Mouse (Mus musculus) cerebellum, adult 9-10 months (tissue): ENCODE data around the gene Zfp811.

ENCODE experiments used
- DNase-seq: peaks from one replicate; pipeline ENCODE4 v3.0.0; 2022

Zfp811 gene

DNA sequence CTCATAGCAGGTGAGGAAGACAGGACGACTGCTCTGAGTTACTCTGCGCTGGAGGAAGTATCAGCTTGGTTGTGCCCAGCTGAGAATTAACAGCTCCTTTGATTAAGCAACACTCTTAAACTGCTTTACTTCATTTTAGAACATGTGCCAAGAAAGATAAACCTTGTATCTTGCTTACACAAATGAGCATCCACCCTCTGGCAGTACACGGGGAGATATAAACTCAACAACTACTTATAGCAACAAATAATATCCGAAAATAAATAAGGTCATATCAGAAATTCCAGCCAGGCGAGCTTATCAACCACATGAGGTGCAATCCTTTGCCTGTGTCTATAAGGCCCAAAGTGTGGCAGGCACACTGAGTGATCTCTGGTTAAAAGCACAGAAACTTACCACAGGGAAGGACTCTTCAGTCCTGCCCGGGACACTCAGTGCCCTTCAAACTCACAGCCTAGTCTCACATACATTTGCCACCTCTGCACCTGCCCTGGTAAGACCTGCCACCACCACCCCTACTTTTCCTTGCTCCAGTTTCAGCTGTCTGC, 56.8 kb downstream of the Zfp811 start:
- DNase-seq: no peak

DNA sequence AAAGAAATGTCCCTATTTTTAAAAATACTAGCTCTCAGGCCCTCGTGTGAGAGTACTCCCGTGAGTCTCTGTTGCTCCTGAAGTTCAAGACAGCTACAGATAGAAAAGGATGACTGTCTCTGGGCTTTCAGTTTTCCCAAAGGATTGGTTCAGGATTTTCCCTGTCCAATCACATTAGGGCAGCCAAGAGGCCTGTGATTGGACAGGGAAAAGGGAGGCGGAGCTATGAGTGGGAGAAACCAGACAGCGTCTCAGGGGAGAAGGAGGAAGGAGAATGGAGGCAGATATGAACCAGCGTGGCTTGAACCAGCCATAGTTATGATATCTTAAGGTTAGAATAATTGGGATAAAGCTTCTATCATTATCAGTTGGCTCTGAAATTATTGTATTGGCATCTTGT, 59.1 kb downstream of the Zfp811 start:
- DNase-seq: no peak
